Mouse (Mus musculus): ENCODE results near the gene Syde2.

- no peak for TF ChIP-seq FOSL1 (IDR thresholded peaks at IDR 0.05; ENCODE audit: insufficient read depth, low read length, poor library complexity, severe bottlenecking)
- no peak for TF ChIP-seq CTCF (IDR thresholded peaks at IDR 0.05; ENCODE audit: control insufficient read depth, insufficient read depth, insufficient read length)
- no peak for TF ChIP-seq MAX (IDR thresholded peaks at IDR 0.05)
- no peak for TF ChIP-seq MYOG (IDR thresholded peaks at IDR 0.05; ENCODE audit: control insufficient read depth, extremely low read depth, insufficient read length)
These were observed 45.3 kb downstream of the Syde2 start for GRCm38 (mm10) chr3:146032976-146033375.
